Mouse (Mus musculus) hematopoietic stem cell, adult 5-6 weeks (primary cell): ENCODE data around the gene Vmn1r44. TPM values are rescaled to one million over a fixed set of nuclear protein-coding genes. Genes with fewer than 3 reads are reported as not detected.
"Not testable (repeated sequence)": the region's sequence is repeated elsewhere in the genome, so short reads cannot be mapped to it uniquely, and the experiment has no call there.

Experiments
- ATAC-seq, 2 experiments: fragments of 125-278 bp in 1 of 2; replicated peaks in 1 of 2; 2 replicates each; pipeline ENCODE4 v1.8.0; 2016 to 2017; ENCODE audit warnings: inconsistent platforms in 2 of 2, mild to moderate bottlenecking in 2 of 2, moderate number of reproducible peaks in 2 of 2, low read depth in 1 of 2, moderate TSS enrichment in 1 of 2; ENCODE audit not compliant: low FRiP score in 2 of 2, poor library complexity in 2 of 2, severe bottlenecking in 2 of 2, insufficient read depth in 1 of 2, low TSS enrichment in 1 of 2
- total RNA-seq: library from RNA; stranded (forward); fragments of 172-1452, 232-1000 nt; gene quantifications from 2 replicates; pipeline ENCODE4 v1.2.3, GENCODE M21; 2017

Gene Vmn1r44
- total RNA-seq, result not detected in 2 replicates

- ATAC-seq, result no peak
Measured at GRCm38 (mm10) chr6:89883360-89883759, at the start of gene Vmn1r44. Gene Vmn1r44, plus strand, starts transcription at chr6:89883660.

- no peak for ATAC-seq
Measured at GRCm38 (mm10) chr6:89857552-89857951, 25.9 kb upstream of the Vmn1r44 start.

- ATAC-seq, result no peak
Measured at GRCm38 (mm10) chr6:89859839-89860238, 23.6 kb upstream of the Vmn1r44 start.

GRCm38 (mm10) chr6:89863792-89864191 is 19.7 kb upstream of the Vmn1r44 start:
- no peak for ATAC-seq

- ATAC-seq, result no peak
Measured at GRCm38 (mm10) chr6:89867276-89867675, 16.2 kb upstream of the Vmn1r44 start.

- ATAC-seq, result no peak
Measured at GRCm38 (mm10) chr6:89867976-89868375, 15.5 kb upstream of the Vmn1r44 start.

- not testable (repeated sequence) for ATAC-seq
Measured at GRCm38 (mm10) chr6:89876313-89876712, 7.1 kb upstream of the Vmn1r44 start, which contains the start of the genes Vmn1r42 and Vmn1r43. Gene Vmn1r42, minus strand, starts transcription at chr6:89876413. Gene Vmn1r43, minus strand, starts transcription at chr6:89876413.

GRCm38 (mm10) chr6:89876963-89877362 is 6.5 kb upstream of the Vmn1r44 start:
- no peak for ATAC-seq

GRCm38 (mm10) chr6:89880867-89881266 is 2.6 kb upstream of the Vmn1r44 start:
- no peak for ATAC-seq

GRCm38 (mm10) chr6:89883812-89884211 is 352 bp downstream of the Vmn1r44 start:
- no peak for ATAC-seq

- ATAC-seq, result not testable (repeated sequence)
Measured at GRCm38 (mm10) chr6:89940498-89940897, 57.0 kb downstream of the Vmn1r44 start, which contains the start of gene Vmn1r45. Gene Vmn1r45, minus strand, starts transcription at chr6:89940598.

- ATAC-seq, result no peak
Measured at GRCm38 (mm10) chr6:89940926-89941325, 57.5 kb downstream of the Vmn1r44 start.

Other genes with a start within 250 kb of the Vmn1r44 start
- 16.1 and 26.5 TPM in 2 replicates for gene Txnrd3, start 239.7 kb upstream of the Vmn1r44 start, total RNA-seq
- gene Vmn1r40, start 176.1 kb upstream of the Vmn1r44 start, total RNA-seq, result not detected in 2 replicates
- not detected in 2 replicates for gene Vmn1r41, start 142.9 kb upstream of the Vmn1r44 start, total RNA-seq
- gene Vmn1r42, start 7.2 kb upstream of the Vmn1r44 start, total RNA-seq, result not detected in 2 replicates
- not detected in 2 replicates for gene Vmn1r43, start 7.2 kb upstream of the Vmn1r44 start, total RNA-seq
- gene Vmn1r45, start 56.9 kb downstream of the Vmn1r44 start, total RNA-seq, result not detected in 2 replicates
- not detected in 2 replicates for gene Vmn1r46, start 85.7 kb downstream of the Vmn1r44 start, total RNA-seq
- not detected in 2 replicates for gene Vmn1r47, start 132.5 kb downstream of the Vmn1r44 start, total RNA-seq
- gene Vmn1r48, start 153.2 kb downstream of the Vmn1r44 start, total RNA-seq, result not detected in 2 replicates
- gene Vmn1r49, start 194.8 kb downstream of the Vmn1r44 start, total RNA-seq, result not detected in 2 replicates
- gene Vmn1r50, start 217.8 kb downstream of the Vmn1r44 start, total RNA-seq, result not detected in 2 replicates
- not detected in 2 replicates for gene Vmn1r51, start 238.9 kb downstream of the Vmn1r44 start, total RNA-seq